Mouse (Mus musculus) fat pad, adult 2 months (tissue): Measurements from ENCODE around the gene Armc6.
A peak's percentile ranks its signal among the peaks of the same experiment; 100 is the strongest.

Experiments
- DNase-seq: peaks from one replicate; pipeline ENCODE4 v3.0.0-alpha.2; 2011; ENCODE audit warnings: low read depth, low spot score; ENCODE audit errors: extremely low read depth

Gene Armc6

DNA sequence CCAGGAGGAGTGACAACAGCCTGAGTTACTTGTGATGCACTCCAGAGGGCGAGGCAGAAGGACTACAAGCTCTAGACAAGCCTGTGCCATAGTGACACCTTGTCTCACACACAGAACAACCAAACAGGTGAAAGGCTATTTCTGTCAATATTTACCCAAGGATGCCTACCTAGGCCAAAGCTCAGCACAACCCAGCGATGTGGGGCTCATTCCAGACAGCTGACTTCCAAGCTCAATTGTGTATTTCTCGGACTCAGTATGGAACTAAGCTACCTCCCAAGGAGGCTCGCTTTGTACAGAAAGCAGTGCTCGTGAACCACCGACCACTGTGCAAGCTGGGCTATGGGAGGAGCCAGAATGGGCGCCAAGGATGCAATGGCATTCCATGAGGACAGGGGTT is 36.7 kb downstream of the Armc6 start:
- DNase-seq: no peak

DNA sequence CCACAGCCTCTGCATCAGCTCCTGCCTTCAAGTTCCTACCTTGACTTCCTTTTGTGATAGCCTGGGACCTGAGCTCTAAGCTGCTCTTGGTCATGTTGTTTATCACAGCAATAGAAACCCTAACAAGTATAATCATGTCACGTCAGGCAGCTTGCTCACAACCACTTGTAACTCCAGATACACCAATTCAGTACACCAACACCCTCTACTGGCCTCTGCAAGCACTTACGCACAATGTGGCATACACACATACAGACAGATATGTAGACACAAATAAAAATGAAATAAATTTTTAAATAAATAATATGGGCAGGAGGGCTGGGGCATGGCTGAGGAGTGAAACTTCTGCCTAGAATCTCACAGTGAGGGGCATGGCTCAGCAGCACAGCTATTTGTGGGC is 38.5 kb downstream of the Armc6 start:
- DNase-seq: no peak

DNA sequence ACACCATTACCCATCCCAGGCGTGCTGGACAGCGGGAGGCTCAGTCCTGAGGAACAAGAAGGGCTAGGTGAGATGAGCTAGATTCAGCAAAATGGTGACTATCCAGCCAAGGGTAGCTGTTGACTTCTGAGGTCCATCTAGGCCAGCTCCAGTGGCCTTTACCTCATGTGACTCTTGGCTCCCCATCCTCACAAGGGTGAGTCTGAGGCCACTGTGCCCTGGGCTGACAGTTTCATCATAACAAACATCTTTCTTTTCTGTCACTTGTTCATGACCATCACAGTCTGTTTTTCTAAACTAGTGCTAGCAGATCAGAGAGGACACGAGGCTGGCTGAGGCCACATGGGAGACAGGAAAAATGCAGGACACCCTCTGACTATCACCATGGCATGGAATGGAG is 40.1 kb downstream of the Armc6 start:
- DNase-seq: no peak

DNA sequence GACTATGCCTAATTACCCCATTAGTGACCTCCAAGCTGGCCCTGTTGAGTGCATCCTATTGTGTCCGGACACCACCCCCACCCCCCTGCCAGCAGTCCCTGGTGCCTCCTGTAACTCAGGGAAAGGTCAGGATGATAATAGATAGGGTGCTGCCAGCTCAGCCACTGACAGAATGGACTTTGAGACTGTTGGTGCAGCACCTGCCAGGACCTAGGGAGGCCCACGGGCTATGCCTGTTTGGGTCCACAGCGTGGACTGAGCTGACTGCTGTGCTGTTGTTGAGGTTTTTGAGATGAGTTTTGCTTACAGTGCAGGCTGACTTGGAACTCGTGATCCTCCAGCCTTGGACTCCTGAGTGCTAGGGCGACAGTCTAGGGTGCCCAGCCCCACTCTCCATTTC is 41.0 kb downstream of the Armc6 start:
- DNase-seq: no peak

DNA sequence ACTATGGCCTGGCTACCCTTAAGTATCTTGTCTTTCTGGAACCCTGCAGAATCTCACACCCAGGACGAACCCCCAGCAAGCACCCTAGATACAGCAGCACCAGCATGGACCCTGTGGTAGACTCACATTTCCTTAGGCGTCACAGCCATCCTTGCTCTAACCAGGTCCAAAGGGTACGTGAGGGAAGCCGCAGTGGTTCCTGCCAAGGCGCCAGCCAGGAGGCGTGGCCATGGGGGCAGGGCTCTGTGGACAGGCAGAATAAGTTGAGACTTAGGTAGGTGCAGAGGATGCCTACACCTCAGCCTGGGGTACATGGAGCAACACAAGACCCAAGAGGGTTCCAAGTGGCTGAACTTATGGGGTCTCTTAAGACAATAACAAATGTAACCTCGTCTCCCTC is 45.6 kb downstream of the Armc6 start:
- DNase-seq: no peak

DNA sequence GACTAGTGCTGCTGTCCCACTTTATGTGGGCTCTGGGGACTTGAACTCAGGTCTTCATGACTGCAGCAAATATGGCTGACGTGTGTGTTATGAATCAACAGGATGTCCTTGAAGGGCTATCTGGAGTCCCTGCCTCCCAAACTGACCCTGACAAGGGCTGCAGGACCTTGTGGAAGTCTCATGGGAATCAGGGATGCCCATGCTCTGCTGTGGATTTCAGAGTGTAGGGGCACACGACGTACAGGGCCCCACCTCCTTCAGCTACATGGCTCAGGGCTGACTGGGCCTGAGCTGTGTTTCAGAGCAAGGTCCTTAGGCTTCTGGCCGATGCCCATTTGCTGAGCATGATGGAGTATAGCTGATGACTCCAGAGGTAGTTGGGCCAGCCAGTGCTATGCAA is 51.1 kb downstream of the Armc6 start:
- no peak for DNase-seq

DNA sequence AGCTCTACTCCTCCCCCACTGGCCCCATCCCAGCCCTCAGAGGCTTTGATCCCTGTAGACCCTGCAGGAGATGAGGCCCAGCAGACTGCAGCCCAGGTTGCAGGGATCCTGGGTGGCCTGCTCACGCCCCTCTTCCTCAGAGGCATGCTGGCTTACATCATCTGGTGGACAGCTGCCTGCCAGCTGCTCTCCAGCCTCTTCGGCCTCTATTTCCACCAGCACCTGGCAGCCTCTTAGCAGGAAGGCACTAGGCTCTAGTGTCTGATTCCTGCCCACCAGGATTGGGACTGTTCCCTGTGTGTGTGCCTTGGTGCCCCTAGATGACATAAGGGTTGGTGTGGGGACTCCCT is 52.4 kb downstream of the Armc6 start:
- no peak for DNase-seq

DNA sequence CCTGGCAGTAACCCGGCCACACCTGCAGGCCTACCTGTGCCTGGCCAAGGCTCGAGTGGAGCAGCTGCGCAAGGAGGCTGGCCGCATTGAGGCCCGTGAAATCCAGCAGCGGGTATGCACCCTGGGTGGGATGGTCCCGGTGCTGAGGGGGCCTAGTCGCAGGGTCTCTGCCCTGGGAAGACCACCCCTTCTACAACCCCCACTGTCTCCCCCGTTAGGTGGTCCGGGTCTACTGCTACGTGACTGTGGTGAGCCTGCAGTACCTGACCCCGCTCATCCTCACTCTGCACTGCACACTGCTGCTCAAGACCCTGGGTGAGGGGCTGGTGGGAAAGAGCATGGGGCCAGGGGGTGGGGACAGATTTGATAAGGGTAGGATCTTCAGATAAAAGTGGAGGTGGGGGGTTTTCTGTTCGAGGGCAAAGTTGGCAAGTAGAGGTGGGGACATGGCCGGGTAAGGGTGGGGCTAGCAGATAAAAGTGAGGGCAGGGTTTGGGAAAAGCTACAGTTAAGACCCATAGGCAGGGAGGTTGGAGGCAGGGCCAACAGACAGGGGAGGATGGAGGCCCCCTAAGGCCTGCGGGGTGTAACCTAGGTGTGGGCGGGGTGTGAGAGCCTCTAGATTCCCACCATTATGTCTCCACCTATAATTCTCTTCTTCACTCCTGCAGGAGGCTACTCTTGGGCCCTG is 52.9 kb downstream of the Armc6 start:
- DNase-seq: no peak

DNA sequence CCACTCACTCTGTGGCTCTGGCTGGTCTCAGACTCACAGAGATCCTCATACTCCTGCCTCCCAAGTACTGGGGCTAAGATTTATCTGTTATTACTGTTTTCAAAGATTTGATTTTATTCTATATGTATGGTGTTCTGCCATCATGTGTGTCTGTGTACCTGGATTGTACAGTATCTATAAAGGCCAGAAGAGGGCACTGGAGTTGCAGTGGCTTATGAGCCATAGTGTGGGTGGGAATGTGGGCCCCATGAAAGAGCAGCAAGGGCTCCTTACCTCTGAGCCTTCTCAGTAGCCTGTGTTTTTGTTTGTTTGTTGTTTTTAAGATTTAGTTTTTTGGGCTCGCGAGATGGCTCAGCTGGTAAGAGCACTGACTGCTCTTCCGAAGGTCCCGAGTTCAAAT is 55.2 kb downstream of the Armc6 start:
- no peak for DNase-seq

DNA sequence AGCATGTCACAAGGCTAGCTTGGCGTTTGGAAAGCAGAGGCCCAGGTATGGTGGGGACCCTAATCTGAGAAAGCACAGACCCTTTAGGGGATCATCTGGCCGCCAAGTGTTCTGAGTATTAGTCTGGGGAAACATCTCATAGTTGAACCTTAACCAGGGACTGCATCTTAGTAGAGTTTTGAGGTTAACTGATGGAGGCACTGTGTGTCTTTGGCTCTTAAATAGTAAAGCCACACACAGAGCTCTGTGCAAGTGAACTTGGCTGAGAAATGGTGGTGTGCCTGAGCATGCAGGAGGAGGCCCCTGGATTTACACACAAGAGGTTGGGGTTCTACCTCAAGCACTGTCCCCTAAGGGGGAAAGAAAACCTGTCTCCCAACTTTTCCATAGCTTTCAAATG is 56.0 kb downstream of the Armc6 start:
- no peak for DNase-seq

DNA sequence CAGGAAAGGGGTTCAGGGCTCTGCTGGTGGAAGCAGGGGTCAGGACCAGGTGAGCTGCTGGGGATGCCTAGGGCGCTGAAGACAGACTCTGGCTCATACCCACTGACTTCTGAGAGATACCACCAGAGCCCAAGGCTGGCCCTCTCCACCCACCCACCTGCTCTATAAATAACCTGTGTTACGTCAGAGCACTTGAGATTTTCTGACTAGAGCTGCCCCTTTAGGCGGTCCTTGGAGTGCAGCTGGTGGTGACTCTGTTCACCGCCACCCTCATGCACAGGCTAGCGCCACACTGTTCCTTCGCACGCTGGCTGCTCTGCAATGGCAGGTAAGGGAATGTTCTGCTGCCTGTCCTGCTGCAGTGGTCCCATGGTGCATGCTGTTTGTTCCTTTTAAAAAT is 60.2 kb downstream of the Armc6 start:
- no peak for DNase-seq

DNA sequence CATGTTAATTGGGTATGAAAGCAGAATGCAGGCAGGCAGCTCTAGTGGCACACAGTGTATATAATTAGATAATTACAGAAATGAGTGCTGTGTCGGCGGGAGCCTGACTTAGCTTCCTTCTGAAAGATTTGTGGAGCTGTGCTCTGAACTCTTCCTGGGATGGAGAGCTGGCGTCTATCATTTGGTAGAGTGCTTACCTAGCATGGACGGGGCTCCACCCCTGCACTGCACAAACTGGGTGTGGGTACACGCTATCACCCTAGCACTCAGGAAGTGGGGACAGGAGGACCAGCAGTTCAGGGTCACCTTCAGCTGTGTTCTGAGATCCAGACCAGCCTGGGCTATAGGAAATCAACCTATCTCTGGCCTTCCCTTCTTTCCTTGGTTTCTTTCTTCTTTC is 60.9 kb downstream of the Armc6 start:
- no peak for DNase-seq

DNA sequence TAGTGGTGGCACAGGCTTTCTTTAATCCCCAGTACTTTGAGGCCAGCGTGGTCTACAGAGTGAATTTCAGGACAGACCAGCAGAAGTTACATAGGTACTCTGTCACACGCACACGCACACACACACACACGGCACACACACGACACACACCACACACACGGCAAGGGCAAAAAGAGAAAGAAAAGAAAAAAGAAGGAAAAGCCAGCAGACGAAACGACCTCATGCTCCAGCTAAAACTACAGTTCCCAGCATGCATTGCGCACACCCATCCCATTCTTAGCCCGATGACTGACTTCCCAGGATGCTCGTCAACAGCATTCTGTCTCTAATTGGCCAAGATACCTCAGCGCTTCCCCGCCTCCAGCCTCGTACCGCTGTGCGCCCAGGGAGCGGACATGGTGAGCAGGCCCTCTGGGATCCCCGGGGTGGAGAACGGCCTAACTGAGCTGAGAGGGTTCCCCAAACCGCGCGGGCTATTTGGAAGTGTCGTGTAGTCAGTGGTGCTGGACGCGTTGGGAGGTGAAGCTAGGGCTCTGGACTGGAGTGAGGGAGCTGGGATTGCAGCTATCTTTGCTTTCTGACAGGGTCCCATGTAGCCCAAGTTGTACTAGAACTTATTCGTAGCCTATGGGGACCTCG is 62.1 kb downstream of the Armc6 start, which contains the start of gene Tmem161a:
Gene Tmem161a, plus strand, starts transcription at position 314 of the 639 bp plus-strand sequence.
- DNase-seq: peak; percentile 71

DNA sequence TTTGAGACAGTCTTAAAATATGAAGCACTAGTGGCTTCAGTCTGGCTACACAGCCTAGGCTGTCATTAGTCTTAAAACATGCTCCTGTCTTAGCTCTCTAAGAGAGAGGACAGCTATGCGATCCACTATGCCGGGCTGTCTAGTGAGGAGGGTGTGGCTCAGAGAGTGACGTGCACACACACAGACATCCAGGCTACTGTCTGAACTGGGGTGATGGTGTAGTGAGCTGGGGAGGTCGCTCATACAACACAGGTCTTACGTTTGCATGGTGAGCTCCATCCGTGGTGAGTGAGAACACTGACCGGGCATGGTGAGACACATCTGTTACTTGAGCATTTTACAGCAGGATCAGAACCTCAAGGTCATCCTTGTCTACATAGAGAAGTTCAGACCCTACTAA is 63.0 kb downstream of the Armc6 start:
- no peak for DNase-seq

DNA sequence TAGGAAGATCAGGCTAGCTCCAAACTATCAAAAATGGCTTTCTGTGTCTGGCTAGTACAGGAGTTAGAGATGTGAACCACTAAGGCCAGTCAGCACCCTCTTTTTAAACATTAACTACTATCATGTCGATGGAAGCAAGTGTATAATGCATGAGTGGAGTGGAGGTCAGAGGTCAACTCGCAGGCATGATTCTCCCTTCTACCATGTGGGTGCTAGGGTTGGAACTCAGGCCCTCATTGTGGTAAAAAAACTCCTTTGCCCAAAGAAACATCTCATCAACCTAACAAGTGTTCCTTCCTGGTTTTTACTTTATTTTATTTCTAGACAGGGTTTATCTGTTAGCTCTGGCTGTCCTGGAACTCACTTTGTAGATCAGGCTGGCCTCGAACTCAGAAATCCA is 63.5 kb downstream of the Armc6 start:
- DNase-seq: no peak
